Mouse (Mus musculus) hindbrain, embryonic 14.5 days (tissue): ENCODE measurements at regions not wholly inside any gene's neighbourhood (a gene's known extent, or its start where the extent isn't known, plus 50 kb on each side); places are given as distances from the start of the nearest gene placed in this dataset.
A peak's percentile ranks its signal among the peaks of the same experiment; 100 is the strongest.

Experiments used
- ATAC-seq: fragments of 200-750 bp; cut with Nextera tagmentation; 2 replicates; pipeline ENCODE4 v1.8.0; 2017; ENCODE audit warnings: moderate number of reproducible peaks, mild to moderate bottlenecking, moderate TSS enrichment, moderate library complexity; ENCODE audit not compliant: low FRiP score
- DNase-seq: peaks from one replicate; pipeline ENCODE4 v3.0.0-alpha.2; 2015; ENCODE audit warnings: low spot score
- H3K27ac ChIP-seq: fragments of 300-500 bp; sonication (generic); 2 replicates; pipeline ENCODE4 v1.5.1; 2014; ENCODE audit warnings: mild to moderate bottlenecking, moderate library complexity
- H3K27me3 ChIP-seq: fragments of 300-500 bp; sonication (generic); 2 replicates; pipeline ENCODE4 v1.6.1; 2014; ENCODE audit warnings: mild to moderate bottlenecking, low read length, mixed read lengths; ENCODE audit not compliant: control insufficient read depth, insufficient read depth
- H3K36me3 ChIP-seq: fragments of 300-500 bp; sonication (generic); replicated peaks from 2 replicates; pipeline ENCODE4 v1.6.1; 2014; ENCODE audit not compliant: control insufficient read depth, insufficient read depth
- H3K4me1 ChIP-seq: fragments of 300-500 bp; sonication (generic); replicated peaks from 2 replicates; pipeline ENCODE4 v1.6.1; 2014; ENCODE audit warnings: antibody characterized with exemption, low read length, mixed read lengths; ENCODE audit not compliant: control insufficient read depth, insufficient read depth
- H3K4me2 ChIP-seq: fragments of 300-500 bp; sonication (generic); replicated peaks from 2 replicates; pipeline ENCODE4 v1.6.1; 2014; ENCODE audit warnings: mild to moderate bottlenecking, moderate library complexity
- H3K4me3 ChIP-seq: fragments of 300-500 bp; sonication (generic); replicated peaks from 2 replicates; pipeline ENCODE4 v1.5.1; 2014; ENCODE audit warnings: mild to moderate bottlenecking, low read length
- H3K9ac ChIP-seq: fragments of 300-500 bp; sonication (generic); 2 replicates; pipeline ENCODE4 v1.6.1; 2014
- H3K9me3 ChIP-seq: fragments of 300-500 bp; sonication (generic); 2 replicates; pipeline ENCODE4 v1.6.1; 2016; ENCODE audit warnings: low read length; ENCODE audit not compliant: control insufficient read depth
- WGBS: fragments of 180-500 bp; shearing (Covaris S2); extraction: QIAGEN DNeasy Blood & Tissue Kit; methylation state at CpG from one replicate; pipeline ENCODE4 v1.1.7; 2014; 5-methylcytosine and 5-hydroxymethylcytosine counted together

- Histone ChIP-seq H3K4me2 (no peak overlapping the region), H3K9ac (no peak overlapping the region), H3K27me3 (no peaks in the 10 kb centered on the region), H3K9me3 (no peaks in the 10 kb centered on the region), H3K4me3 (no peak overlapping the region), H3K36me3 (no peaks in the 10 kb centered on the region), H3K4me1 (peaks cover 7% of the 10 kb centered on the region; the same call in 1 of the 2 replicates), H3K27ac (no peak overlapping the region)
- ATAC-seq, result peak; percentile 48; the same call in 1 of the 2 replicates
- WGBS, result 8% methylated on average over 6 of the region's 6 CpGs
- no peak for DNase-seq
These were observed 348.7 kb downstream of the Gm9195 start for GRCm38 (mm10) chr14:72142883-72143487.

- H3K4me2 ChIP-seq, result no peak overlapping the region
- H3K27ac ChIP-seq, result no peak overlapping the region
- WGBS, result 68% methylated on average over 4 of the region's 4 CpGs
- DNase-seq (no peak), ATAC-seq (no peak)
- H3K27me3 ChIP-seq, result no peaks in the 10 kb centered on the region
- H3K4me3 ChIP-seq, result no peak overlapping the region
- H3K9me3 ChIP-seq, result no peaks in the 10 kb centered on the region
- H3K9ac ChIP-seq, result no peak overlapping the region
- no peaks in the 10 kb centered on the region for H3K36me3 ChIP-seq
- peaks cover 7% of the 10 kb centered on the region; the same call in 1 of the 2 replicates for H3K4me1 ChIP-seq
These were observed 350.5 kb downstream of the Gm9195 start for GRCm38 (mm10) chr14:72141136-72141535.

GRCm38 (mm10) chr14:72130149-72130548 is 361.5 kb downstream of the Gm9195 start:
- no peaks in the 10 kb centered on the region for H3K27me3 ChIP-seq
- H3K9me3 ChIP-seq, result no peaks in the 10 kb centered on the region
- no peak overlapping the region for H3K9ac ChIP-seq
- 86% methylated on average over 4 of the region's 4 CpGs for WGBS
- no peak overlapping the region for H3K4me2 ChIP-seq
- no peak overlapping the region for H3K27ac ChIP-seq
- H3K4me3 ChIP-seq, result no peak overlapping the region
- H3K36me3 ChIP-seq, result no peaks in the 10 kb centered on the region
- DNase-seq (no peak), ATAC-seq (no peak)
- H3K4me1 ChIP-seq, result no peaks in the 10 kb centered on the region

GRCm38 (mm10) chr14:72121786-72122185 is 369.9 kb downstream of the Gm9195 start:
- Histone ChIP-seq H3K4me2 (no peak overlapping the region), H3K4me3 (no peak overlapping the region), H3K27me3 (no peaks in the 10 kb centered on the region), H3K36me3 (no peaks in the 10 kb centered on the region), H3K27ac (no peak overlapping the region), H3K9ac (no peak overlapping the region), H3K4me1 (no peaks in the 10 kb centered on the region), H3K9me3 (no peaks in the 10 kb centered on the region)
- DNase-seq (no peak), ATAC-seq (no peak)
- 94% methylated on average over 4 of the region's 4 CpGs for WGBS

- Histone ChIP-seq H3K27ac (no peak overlapping the region), H3K4me3 (no peak overlapping the region), H3K36me3 (no peaks in the 10 kb centered on the region), H3K9ac (no peak overlapping the region), H3K4me1 (0 out of 2 replicates have a peak, but pooled peaks cover 3% of the 10 kb centered on the region), H3K27me3 (no peaks in the 10 kb centered on the region), H3K9me3 (no peaks in the 10 kb centered on the region), H3K4me2 (no peak overlapping the region)
- ATAC-seq (no peak), DNase-seq (no peak)
- WGBS, result 4% methylated on average over 1 of the region's 1 CpGs
These were observed 370.6 kb downstream of the Gm9195 start for GRCm38 (mm10) chr14:72121006-72121405.

- H3K9ac ChIP-seq, result no peak overlapping the region
- H3K4me3 ChIP-seq, result no peak overlapping the region
- no peaks in the 10 kb centered on the region for H3K36me3 ChIP-seq
- H3K27me3 ChIP-seq, result no peaks in the 10 kb centered on the region
- ATAC-seq, result 0 out of 2 replicates have a peak, but pooled peaks have one; percentile 53
- 46% methylated on average over 4 of the region's 4 CpGs for WGBS
- H3K4me2 ChIP-seq, result no peak overlapping the region
- DNase-seq, result peak; percentile 70
- 0 out of 2 replicates have a peak, but pooled peaks cover 3% of the 10 kb centered on the region for H3K4me1 ChIP-seq
- H3K27ac ChIP-seq, result no peak overlapping the region
- H3K9me3 ChIP-seq, result no peaks in the 10 kb centered on the region
These were observed 374.8 kb downstream of the Gm9195 start for GRCm38 (mm10) chr14:72116842-72117241.

- ATAC-seq (no peak), DNase-seq (no peak)
- Histone ChIP-seq H3K4me1 (0 out of 2 replicates have a peak, but pooled peaks cover 3% of the 10 kb centered on the region), H3K4me3 (no peak overlapping the region), H3K9ac (no peak overlapping the region), H3K36me3 (no peaks in the 10 kb centered on the region), H3K27ac (no peak overlapping the region), H3K9me3 (no peaks in the 10 kb centered on the region), H3K27me3 (no peaks in the 10 kb centered on the region), H3K4me2 (no peak overlapping the region)
- WGBS, result 79% methylated on average over 8 of the region's 8 CpGs
These were observed 378.2 kb downstream of the Gm9195 start for GRCm38 (mm10) chr14:72113377-72113993.

GRCm38 (mm10) chr14:72110689-72111088 is 380.9 kb downstream of the Gm9195 start:
- Histone ChIP-seq H3K4me3 (no peak overlapping the region), H3K27ac (no peak overlapping the region), H3K27me3 (no peaks in the 10 kb centered on the region), H3K9me3 (no peaks in the 10 kb centered on the region), H3K4me2 (no peak overlapping the region), H3K4me1 (no peaks in the 10 kb centered on the region), H3K9ac (no peak overlapping the region), H3K36me3 (no peaks in the 10 kb centered on the region)
- ATAC-seq, result no peak
- no peak for DNase-seq
- WGBS, result 83% methylated on average over 2 of the region's 2 CpGs

GRCm38 (mm10) chr14:72091579-72091978 is 400.1 kb downstream of the Gm9195 start:
- no peak overlapping the region for H3K27ac ChIP-seq
- no peak overlapping the region for H3K4me2 ChIP-seq
- ATAC-seq (no peak), DNase-seq (no peak)
- H3K36me3 ChIP-seq, result no peaks in the 10 kb centered on the region
- H3K4me1 ChIP-seq, result no peaks in the 10 kb centered on the region
- no peaks in the 10 kb centered on the region for H3K27me3 ChIP-seq
- H3K9me3 ChIP-seq, result no peaks in the 10 kb centered on the region
- no peak overlapping the region for H3K4me3 ChIP-seq
- 80% methylated on average over 2 of the region's 2 CpGs for WGBS
- H3K9ac ChIP-seq, result no peak overlapping the region
